Mouse (Mus musculus) midbrain, postnatal 0 days (tissue): ENCODE measurements around the gene Evx1. TPM values are rescaled to one million over a fixed set of nuclear protein-coding genes. Genes with fewer than 3 reads are reported as not detected.

Experiments
- ATAC-seq: fragments of 200-750 bp; cut with Nextera tagmentation; 2 replicates; pipeline ENCODE4 v1.8.0; 2017; ENCODE audit warnings: moderate number of reproducible peaks, mild to moderate bottlenecking, moderate TSS enrichment, moderate library complexity; ENCODE audit not compliant: low FRiP score
- DNase-seq: peaks from one replicate; pipeline ENCODE4 v3.0.0-alpha.2; 2015; ENCODE audit warnings: low spot score
- H3K27ac ChIP-seq: fragments of 300-500 bp; sonication (generic); 2 replicates; pipeline ENCODE4 v1.5.1; 2014; ENCODE audit warnings: low read depth, mild to moderate bottlenecking, low read length, mixed read lengths
- H3K27me3 ChIP-seq: fragments of 300-500 bp; sonication (generic); 2 replicates; pipeline ENCODE4 v1.6.1; 2014; ENCODE audit warnings: low read length, control low read depth, mixed read lengths; ENCODE audit not compliant: insufficient read depth
- H3K36me3 ChIP-seq: fragments of 300-500 bp; sonication (generic); 2 replicates; pipeline ENCODE4 v1.6.1; 2014; ENCODE audit warnings: low read length, control low read depth, mixed read lengths; ENCODE audit not compliant: insufficient read depth
- H3K4me1 ChIP-seq: fragments of 300-500 bp; sonication (generic); 2 replicates; pipeline ENCODE4 v1.6.1; 2014; ENCODE audit warnings: mild to moderate bottlenecking, control low read depth, antibody characterized with exemption, low read length, mixed read lengths; ENCODE audit not compliant: insufficient read depth
- H3K4me2 ChIP-seq: fragments of 300-500 bp; sonication (generic); 2 replicates; pipeline ENCODE4 v1.6.1; 2014; ENCODE audit warnings: low read depth, mild to moderate bottlenecking, low read length, mixed read lengths; ENCODE audit not compliant: poor library complexity, severe bottlenecking
- H3K4me3 ChIP-seq: fragments of 300-500 bp; sonication (generic); 2 replicates; pipeline ENCODE4 v1.5.1; 2014; ENCODE audit warnings: low read depth, mild to moderate bottlenecking, low read length, moderate library complexity
- H3K9ac ChIP-seq: fragments of 300-500 bp; sonication (generic); replicated peaks from 2 replicates; pipeline ENCODE4 v1.6.1; 2014; ENCODE audit warnings: mild to moderate bottlenecking, low read length, moderate library complexity, mixed read lengths; ENCODE audit not compliant: poor library complexity, severe bottlenecking
- H3K9me3 ChIP-seq: fragments of 300-500 bp; sonication (generic); 2 replicates; pipeline ENCODE4 v1.6.1; 2016; ENCODE audit warnings: low read length, control low read depth
- CTCF ChIP-seq: IDR thresholded peaks from 2 replicates; pipeline ENCODE4 v1.5.1; 2016; ENCODE audit warnings: antibody characterized with exemption, mild to moderate bottlenecking
- WGBS: fragments of 180-500 bp; shearing (Covaris S2); extraction: QIAGEN DNeasy Blood & Tissue Kit; methylation state at CpG from one replicate; pipeline ENCODE4 v1.1.7; 2014; 5-methylcytosine and 5-hydroxymethylcytosine counted together
- polyA plus RNA-seq: library from polyadenylated mRNA; unstranded; fragments of >200 nt; fragmentation: Nextera tagmentation; extraction: Ambion mirVana; gene quantifications from 2 replicates; pipeline ENCODE4 v1.2.1, GENCODE M21; 2015
- total RNA-seq: library from RNA; depleted of rRNA; stranded (reverse); fragments of >200 nt; gene quantifications from 2 replicates; pipeline ENCODE4 v1.2.3, GENCODE M21; 2014

Gene Evx1
- total and polyA plus RNA-seq, 2 experiments from 2014 or later, result 0.85 to 1.0 TPM

DNA sequence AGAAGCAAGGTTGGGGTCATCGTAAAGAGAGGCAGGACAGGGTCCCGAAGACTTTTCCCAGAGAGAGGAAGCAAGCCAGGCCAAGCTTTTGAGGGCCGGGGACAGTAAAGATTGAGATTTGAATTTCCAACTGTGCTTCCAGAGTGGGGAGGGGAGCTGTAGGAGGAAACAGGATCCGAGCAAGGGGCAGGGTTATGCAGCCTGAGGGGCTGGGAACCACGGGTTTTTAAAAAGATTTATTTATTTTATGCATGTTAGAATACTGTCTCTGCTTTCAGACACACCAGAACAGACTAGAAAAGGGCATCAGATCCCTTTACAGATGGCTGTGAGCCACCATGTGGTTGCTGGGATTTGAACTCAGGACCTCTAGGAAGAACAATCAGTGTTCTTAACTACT is 36.4 kb upstream of the Evx1 start:
- WGBS, result 10% methylated on average over 5 of the region's 5 CpGs
- TF ChIP-seq CTCF, result no peak

DNA sequence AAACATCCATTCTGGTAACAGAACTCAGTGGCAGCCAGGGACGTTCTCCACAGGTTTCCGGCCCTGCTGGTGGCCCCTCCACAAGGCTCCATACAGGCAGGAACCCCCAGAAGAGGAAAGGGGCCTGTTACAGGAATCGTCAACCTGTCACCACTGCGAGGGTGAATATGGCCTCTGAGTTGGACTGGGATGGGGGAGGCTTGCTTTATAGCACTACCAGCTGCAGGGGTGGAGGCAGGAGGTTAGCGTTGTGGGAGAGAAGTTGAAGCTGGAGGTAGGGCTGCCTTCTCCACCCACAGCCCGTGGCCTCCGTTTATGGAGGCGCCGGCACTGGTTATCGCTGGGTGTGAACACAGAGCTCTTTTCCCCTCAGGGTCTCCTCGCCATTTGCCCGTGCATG is 32.2 kb upstream of the Evx1 start:
- Histone ChIP-seq H3K4me3 (no peak overlapping the region), H3K27me3 (peaks cover 44% of the 10 kb centered on the region), H3K27ac (no peak overlapping the region), H3K9me3 (no peaks in the 10 kb centered on the region), H3K4me2 (no peak overlapping the region), H3K9ac (no peak overlapping the region), H3K36me3 (no peaks in the 10 kb centered on the region), H3K4me1 (no peaks in the 10 kb centered on the region)
- DNase-seq (no peak), ATAC-seq (no peak)
- WGBS, result 78% methylated on average over 12 of the region's 12 CpGs
- TF ChIP-seq CTCF, result no peak

More for the DNA sequence above, 36.4 kb upstream of the Evx1 start:
- DNase-seq (no peak), ATAC-seq (no peak)
- no peak overlapping the region for H3K4me3 ChIP-seq
- H3K4me1 ChIP-seq, result no peaks in the 10 kb centered on the region
- H3K27me3 ChIP-seq, result peaks cover 65% of the 10 kb centered on the region
- H3K27ac ChIP-seq, result no peak overlapping the region
- H3K9me3 ChIP-seq, result no peaks in the 10 kb centered on the region
- H3K36me3 ChIP-seq, result no peaks in the 10 kb centered on the region
- no peak overlapping the region for H3K4me2 ChIP-seq
- no peak overlapping the region for H3K9ac ChIP-seq

DNA sequence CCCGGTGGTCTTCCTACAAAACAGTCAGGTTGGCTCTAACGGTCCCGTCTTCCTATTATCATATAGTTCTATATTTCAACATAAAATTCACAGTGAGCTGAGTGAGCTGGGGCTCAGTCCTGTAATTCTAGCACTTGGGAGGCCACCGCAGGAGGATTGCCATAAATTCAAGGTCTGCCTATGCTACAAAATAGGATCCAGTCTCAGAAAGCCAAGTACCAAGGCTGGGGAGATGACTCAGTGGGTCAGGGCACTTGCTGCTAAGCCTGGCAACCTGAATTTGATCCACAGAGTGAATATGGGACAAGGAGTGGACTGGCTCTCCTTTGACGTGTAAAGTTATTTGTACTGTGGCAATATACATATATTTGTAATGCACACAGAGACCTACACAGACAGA is 29.4 kb upstream of the Evx1 start:
- DNase-seq (no peak), ATAC-seq (no peak)
- 85% methylated on average over 5 of the region's 5 CpGs for WGBS
- H3K4me2 ChIP-seq, result no peak overlapping the region
- no peak overlapping the region for H3K4me3 ChIP-seq
- no peaks in the 10 kb centered on the region for H3K4me1 ChIP-seq
- no peaks in the 10 kb centered on the region for H3K9me3 ChIP-seq
- no peak overlapping the region for H3K9ac ChIP-seq
- H3K27me3 ChIP-seq, result peaks cover 29% of the 10 kb centered on the region
- TF ChIP-seq CTCF, result no peak
- no peak overlapping the region for H3K27ac ChIP-seq
- H3K36me3 ChIP-seq, result no peaks in the 10 kb centered on the region

DNA sequence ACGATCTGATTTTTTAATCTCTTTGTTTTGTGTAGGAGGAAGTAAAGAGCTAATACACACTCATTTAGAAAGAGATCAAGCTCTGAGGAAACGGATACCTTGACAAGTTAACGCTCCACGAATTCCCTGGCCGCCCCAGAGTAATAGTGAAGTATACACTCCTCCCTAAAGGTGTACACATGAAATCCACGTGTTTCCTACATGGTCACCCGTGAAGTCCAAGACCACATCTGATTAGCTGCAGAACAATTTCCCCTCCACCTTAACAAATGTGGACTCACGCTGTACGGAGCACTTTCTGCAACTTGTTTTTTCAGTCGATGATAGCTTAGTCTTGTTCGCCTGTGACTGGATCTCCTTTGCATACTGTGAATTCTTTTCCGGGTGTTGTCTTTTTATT is 23.1 kb upstream of the Evx1 start:
- Histone ChIP-seq H3K9ac (no peak overlapping the region), H3K36me3 (no peaks in the 10 kb centered on the region), H3K9me3 (no peaks in the 10 kb centered on the region), H3K27ac (no peak overlapping the region), H3K4me1 (no peaks in the 10 kb centered on the region), H3K4me3 (no peak overlapping the region), H3K4me2 (no peak overlapping the region), H3K27me3 (peaks cover 54% of the 10 kb centered on the region)
- ATAC-seq (no peak), DNase-seq (no peak)
- WGBS, result 19% methylated on average over 12 of the region's 12 CpGs
- no peak for TF ChIP-seq CTCF

DNA sequence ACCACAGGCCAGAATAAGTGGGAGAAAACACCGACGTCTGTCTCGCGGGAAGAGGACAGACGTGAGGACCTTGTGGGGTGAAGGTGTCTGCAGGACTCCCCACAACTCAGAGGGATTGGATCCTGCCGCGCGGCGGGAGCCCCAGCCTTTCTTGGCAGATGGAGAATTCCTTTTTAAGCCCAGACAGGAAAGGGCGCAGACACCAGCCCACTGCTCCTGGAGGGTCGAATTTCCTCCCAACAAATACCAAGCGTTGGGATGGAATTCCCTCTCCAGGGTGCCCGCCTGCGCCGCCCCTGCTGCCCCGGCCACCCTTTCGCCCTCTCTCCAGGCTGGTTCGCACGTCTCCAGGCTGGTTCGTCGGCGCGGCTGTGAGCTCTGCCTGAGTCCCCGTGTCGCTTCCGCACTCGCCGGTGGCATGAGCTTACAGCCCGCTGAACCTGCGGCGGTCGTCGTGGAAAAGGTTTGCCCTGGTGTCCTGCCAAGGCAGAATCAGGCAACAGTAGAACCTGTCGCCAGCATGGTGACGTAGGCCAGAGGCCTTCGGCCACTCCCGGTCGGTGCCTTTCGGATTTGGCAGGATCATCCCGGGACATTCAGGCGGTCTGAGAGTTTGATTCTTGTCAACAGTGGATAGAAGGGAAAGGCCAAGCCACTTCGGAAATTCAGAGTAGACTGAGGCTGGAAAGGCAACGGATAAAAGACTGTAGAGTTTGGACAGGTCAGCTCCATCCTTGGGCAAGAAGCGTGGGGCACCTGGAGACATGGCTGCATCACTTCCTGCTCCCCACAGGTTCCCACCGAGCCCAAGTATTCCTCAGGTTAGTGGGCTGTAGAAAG is 22.1 kb upstream of the Evx1 start:
- no peak overlapping the region for H3K27ac ChIP-seq
- peak overlapping the region; percentile 15; the same call in 1 of the 2 replicates for H3K4me3 ChIP-seq
- no peaks in the 10 kb centered on the region for H3K4me1 ChIP-seq
- 2% methylated on average over 45 of the region's 45 CpGs for WGBS
- no peaks in the 10 kb centered on the region for H3K9me3 ChIP-seq
- peaks cover 59% of the 10 kb centered on the region for H3K27me3 ChIP-seq
- H3K36me3 ChIP-seq, result no peaks in the 10 kb centered on the region
- H3K9ac ChIP-seq, result no peak overlapping the region
- no peak for TF ChIP-seq CTCF
- no peak for DNase-seq
- no peak for ATAC-seq
- peak overlapping the region; percentile 26 for H3K4me2 ChIP-seq

DNA sequence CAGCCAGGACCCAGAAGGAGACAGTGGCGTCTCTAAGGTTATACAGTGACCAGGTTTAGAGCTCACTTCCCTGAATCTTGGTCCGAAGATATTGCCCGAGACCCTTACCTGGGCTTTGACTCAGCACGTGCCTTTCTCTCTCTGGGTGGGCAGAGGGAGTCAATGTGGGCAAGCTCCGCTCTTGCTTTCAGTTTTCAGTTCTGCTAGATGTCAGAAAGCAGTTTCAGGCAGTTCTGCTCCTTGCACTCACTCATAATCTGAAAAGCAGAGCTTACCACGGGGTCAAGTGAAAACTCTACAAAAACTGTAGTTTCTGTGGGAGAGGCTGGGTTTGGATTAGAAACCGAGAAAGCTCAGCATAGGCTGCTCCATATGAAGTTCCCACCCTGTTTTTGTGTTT is 21.0 kb upstream of the Evx1 start:
- Histone ChIP-seq H3K4me2 (no peak overlapping the region), H3K9ac (no peak overlapping the region), H3K27ac (no peak overlapping the region), H3K27me3 (peaks cover 69% of the 10 kb centered on the region), H3K4me3 (no peak overlapping the region), H3K9me3 (no peaks in the 10 kb centered on the region), H3K4me1 (no peaks in the 10 kb centered on the region), H3K36me3 (no peaks in the 10 kb centered on the region)
- no peak for TF ChIP-seq CTCF
- no peak for DNase-seq
- ATAC-seq, result no peak
- 53% methylated on average over 7 of the region's 7 CpGs for WGBS
